Mouse (Mus musculus) fibroblast of lung, adult 2 months (primary cell): ENCODE measurements around the gene Ccdc169.
A peak's percentile ranks its signal among the peaks of the same experiment; 100 is the strongest.

Experiments
- DNase-seq: peaks from one replicate; pipeline ENCODE4 v3.0.0-alpha.2; 2011; ENCODE audit warnings: low read depth

Gene Ccdc169

DNA sequence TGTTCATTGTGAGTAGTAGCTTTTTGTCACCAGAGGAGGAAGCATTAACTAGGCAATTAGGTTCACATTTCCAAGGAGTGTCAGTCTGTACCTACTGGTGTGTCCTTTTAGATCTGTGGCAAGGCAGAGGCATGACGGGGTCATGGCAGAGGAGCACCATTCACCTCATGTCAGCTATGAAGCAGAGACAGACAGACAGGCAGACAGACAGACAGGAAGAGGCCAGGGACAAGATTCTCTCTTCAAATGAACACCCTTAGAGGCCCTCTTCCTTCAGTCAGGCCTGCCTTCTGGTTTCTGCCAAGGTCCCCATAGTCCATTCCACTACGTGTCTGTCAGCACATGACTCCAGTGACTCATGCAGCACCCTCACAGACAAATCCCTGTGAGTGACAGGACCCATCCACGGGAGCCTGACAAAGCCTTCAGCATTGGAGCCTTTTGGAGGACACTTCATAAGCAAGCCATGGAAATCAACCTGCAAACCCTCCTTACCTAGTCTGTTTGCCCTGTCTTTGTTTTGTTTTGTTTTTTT is 14.7 kb upstream of the Ccdc169 start:
- no peak for DNase-seq

DNA sequence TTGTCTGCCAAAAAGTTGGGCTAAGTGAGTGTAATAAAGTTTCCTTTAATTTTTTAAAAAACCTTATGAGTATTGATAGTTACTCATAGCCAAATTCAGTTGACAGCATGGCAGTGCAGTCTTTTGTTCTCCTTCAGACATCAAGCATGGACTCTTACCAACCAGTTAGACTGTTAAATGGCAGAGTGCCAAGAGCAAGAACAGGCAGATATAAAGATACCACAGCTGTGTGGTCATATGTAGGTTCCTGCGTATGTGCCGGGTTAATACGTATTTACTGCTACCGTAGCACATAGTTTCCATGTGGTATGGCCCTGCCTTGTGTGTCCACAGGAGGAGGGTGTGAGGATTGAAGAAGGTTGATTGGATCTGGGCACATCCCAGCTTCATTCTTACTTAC is 14.1 kb upstream of the Ccdc169 start:
- no peak for DNase-seq

DNA sequence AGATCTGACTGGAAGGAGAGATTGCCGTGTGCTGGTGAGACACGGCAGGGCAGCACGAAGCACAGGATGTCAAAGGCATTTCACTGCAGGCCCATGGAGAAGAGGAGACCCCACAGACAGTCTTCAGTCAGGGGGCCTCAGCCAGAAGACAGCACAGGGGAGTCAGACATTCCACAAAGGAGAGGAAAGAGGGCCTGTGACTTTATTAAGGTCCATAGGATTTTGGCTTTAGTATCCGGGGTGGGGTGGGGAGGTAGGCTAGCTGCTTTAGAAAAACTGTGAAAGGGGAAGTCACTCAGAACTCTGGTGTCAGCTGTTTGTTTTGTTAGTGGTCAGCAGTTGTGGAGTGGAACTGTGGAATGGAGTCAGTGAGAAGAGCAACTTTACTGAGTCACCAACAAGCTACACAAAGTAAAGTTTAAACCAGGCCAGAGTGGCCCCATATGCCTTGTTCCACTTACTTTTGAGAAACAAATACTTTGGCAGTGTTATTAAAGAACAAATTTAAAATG is 7.9 kb upstream of the Ccdc169 start:
- DNase-seq, result no peak

DNA sequence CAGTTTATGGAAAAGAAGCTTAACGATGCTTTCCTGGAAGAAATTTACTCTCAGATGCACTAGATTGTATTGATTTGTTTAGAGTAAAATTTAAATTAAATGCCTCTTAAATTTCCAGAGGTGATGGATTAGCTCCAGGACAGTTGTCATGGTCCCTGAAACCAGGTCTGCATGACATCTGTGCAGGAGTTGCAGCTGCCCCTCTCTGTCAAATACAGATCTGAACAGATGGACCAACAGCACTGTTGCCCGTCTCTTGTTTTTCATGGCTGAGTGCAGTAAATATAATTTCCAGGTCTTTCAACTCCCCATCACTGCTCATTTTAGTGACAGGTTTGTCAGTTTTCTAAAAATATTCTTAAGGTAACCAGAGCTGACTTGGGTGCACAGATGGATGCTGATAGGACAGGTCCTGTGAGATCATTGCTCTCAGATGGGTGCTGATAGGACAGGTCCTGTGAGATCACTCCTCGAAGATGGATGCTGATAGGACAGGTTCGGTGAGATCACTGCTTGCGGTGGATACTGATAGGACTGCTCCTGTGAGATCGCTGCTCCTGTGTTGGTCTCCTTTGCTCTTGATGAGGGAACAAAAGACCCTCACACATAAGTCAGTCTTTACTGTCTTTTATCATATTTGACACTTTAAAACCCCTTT is 5.4 kb upstream of the Ccdc169 start:
- no peak for DNase-seq

DNA sequence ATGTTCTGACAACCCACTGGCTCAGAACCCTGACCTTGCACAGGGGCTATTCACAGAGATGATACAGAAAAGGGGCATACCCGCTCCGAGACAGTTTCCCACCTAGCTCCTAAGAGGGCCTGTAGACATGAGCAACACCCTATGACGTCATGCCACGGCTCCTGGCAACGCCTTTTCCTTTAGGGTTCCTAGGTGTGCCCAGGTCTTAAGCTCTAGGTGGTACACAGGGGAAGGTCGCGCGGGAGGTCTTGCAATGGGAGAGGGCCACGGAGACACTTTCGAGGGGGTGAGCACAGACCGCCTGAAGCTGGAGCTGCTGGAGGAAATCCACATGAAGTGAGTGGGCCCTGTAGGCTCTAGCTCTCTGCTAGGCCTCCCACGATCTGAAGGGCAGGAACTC is 2.7 kb downstream of the Ccdc169 start:
- DNase-seq, result no peak

DNA sequence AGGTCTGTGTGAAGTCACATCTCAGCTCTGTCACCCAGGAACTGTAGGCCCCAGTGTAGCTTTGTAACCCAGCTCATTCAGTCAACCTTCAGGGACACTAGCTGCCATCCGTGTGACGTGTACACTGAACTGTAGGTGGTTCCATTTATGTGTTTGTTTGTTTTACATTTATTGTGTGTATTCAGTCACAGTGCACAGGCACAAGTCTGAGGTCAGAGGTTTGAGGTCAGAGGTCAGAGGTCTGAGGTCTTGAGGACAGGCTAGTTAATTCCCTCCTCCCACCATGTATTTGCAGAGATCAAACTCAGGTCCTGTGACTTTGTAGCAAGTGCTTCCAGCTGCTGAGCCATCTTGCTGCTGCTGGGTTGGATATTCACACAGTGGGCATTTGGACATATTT is 4.3 kb downstream of the Ccdc169 start:
- no peak for DNase-seq

DNA sequence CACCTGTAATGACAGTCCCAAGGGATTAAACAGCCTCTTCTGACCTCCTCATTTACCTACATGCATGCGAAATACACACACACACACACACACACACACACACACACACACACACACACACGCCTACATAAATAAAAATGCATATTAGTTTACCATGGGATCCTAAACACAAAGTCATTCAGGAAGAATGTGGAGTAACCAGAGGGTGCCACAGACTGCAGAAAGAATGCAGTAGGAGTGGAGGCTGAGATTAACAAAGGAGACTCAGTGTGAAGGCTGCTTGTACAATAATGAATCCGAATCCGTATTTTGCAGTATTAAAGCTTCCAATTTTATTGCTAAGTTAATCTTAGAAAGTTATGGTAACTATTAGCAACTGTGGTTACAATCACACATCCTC is 7.8 kb downstream of the Ccdc169 start:
- DNase-seq, result no peak

DNA sequence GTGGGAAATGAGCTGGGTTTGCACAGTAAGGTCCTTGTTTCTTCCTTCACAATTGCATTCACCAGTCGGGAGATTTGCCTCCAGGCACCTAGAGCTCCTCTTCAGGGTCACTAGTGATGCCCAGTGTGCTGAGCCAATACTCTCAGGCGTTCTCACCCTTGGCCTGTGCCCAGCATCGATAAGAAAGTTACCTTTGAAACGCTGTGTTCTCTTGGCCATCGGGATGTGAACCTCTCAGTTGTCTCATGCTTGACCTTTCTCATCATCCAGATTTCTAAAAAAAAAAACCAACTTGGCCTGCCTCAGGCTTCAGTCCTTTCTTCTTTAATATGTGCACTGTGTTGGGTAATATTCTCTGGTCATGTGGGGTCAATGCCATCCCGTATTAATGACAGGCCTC is 9.3 kb downstream of the Ccdc169 start:
- DNase-seq, result no peak

DNA sequence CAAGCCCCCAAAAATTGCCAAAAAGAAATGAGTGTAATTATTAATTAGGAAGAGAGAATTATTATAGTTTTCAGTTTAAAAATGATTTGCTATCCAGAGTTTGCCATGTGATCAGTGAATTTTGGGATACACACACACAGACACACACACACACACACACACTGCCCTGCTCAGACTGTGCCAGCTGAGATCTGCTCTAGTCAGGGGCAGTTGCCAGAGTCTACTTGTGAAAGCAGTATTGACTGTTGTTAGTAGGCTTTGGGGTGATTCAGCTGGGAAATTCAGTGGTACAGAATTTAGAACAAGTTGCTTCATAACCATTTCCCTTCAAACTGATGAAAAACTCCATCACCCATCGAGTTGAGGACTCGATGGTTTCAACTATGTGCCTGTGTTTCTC is 10.0 kb downstream of the Ccdc169 start:
- peak; percentile 63 for DNase-seq

DNA sequence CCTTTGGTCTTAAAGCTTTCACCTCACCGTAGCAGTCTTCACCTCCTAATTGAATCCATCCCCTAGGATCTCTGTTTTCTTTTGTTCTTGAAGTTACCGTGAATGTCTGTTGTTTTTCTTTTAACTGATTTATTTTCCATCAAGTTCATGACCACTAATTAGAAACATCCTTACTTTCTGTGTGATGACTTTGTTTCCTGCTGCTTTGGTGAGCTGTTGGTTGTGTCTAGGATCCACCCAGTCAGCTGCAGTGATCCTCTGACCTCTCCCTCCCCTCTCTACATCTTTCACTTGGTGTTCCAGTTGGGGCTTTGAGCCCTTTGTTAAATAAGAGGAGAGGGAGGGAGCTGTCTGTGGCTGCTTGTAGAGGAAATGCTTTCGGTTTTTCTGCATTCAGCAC is 11.0 kb downstream of the Ccdc169 start:
- DNase-seq, result no peak

DNA sequence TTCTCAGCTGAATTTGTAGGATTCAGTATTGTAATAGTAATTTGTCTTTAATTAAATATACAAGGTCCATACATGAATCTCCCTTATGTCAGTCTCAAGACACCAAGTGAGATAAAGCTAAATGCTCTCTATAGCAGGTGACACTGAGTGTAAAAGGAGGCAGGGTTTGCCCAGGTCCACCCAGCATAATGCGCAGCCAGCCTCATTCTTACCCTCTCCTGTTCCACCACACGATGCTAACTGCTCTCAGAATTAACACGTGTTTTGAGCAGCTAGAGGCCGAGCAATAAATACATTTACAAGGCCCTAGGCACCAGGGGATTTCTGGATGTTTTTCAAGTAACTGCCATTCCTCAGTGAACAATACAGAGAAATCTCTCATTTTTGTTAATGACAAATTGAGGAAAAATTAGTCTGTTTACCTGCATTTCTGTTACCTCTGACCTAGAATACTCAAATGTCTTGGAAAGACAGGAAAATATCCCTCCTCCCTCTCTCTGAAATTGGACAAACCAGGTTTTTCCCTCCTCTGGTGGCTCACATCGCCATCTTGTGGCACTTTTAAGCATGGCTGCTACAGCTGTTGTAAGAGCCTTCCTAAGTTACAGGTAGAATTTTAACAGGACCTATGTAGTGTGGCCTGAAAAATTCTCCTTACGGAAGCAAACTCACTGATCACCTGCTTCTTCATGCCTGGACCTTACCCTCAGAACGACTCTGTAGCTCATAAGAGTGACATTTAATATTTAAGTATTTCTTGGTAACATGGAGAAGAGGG is 14.7 kb downstream of the Ccdc169 start:
- DNase-seq, result no peak

DNA sequence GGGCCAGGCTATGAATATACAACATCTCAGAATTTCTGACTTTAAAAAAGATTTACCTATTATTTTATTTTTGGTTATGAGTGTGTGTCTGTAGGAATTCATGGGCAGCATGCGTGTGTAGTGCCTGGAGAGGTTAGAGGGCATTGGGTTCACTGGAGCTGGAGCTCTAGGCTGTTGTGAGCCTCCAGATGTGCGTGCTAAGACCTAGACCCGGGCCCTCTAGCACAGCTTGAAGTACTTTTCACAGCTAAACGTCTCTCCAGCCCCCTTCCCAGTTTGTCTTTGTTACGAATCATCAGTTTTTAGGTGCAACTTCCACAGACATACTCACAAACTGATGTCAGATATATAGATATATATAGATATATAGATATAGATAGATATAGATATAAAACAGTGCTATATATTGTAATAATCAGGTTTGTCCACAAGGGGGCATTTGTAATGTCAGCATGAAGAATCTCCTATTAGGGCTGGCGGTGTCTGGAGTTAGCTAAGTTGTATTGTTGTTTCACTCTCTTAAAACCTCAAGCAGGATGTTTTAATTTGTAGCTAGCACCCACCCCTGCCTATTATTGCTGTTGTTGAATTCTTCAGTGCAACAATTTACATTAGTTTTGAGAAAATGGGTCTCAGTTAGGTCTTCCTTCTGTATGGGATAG is 15.7 kb downstream of the Ccdc169 start:
- DNase-seq, result no peak

DNA sequence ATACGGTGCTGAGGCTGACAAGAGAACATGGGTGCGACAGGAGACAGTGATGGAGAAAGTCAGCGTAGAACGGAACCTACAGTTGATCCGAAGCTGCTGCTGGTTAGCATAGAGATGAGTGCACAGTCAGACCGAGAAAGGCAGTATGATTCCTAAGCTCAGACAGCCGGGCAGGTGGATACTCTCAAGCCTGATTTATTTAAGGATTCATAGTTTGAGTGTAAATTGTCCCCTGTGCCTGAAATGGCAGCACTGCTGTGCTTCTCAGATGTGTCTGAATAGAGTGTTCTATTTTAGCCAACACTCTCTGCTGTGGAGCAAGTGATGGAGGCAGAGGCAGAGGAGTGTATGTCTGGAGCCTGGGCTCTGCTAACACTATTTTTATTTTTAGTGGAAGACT is 17.0 kb downstream of the Ccdc169 start:
- no peak for DNase-seq

DNA sequence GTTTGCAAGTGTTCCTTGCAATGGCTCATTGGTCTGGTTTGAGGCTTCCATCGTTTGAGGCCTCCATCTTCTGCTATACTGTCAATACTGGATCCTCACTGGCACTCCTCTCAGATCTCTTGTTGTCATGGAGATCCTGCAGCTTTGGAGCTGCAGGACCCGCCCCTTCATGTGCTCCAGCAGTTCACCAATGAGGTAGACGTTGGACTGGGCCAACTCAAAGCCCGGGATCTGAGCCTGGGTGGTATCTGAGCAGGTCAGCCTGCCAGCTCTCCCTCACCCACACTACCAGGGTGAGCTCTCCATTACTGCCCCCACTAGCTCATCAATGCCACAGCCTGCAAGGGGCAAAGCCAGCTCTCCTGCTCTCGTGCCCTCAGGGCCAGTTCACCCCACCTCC is 20.3 kb downstream of the Ccdc169 start:
- no peak for DNase-seq

DNA sequence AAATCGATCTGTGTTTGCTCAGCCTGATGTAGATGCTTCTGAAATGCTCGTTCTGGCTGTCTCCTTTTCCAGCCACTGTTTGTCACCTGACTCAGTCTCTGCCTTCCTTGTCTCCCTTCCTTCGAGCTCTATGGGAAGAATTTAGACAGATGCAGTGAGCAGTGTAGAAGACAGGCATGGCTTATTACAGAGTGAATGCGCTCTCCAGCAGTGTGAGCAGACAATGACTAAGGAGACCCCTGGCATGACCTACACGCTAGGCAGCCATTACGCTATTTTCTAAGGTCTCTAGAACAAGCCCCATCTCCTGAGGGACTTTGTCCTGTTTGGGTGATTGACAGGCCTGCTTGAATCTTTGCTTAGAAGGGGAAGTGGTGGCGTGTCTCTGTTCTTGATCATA is 24.0 kb downstream of the Ccdc169 start:
- no peak for DNase-seq

DNA sequence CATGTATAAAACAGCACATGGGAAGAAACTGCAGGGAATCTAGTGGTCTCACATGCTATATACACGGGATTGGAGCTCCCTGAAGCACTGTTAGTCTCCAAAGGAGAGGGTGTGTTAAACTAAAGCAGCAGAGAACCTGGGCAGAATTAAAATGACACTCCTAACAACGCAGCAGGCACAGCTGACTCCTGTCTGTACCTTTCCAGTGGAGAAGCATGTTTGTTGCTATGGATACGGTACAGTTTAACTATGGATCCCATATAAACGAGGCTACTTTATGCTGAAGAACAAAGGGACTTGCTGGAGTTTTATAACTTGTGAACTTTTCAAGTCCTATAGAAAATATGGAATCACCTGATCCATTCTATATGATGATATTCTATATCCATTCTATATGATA is 26.4 kb downstream of the Ccdc169 start:
- no peak for DNase-seq

DNA sequence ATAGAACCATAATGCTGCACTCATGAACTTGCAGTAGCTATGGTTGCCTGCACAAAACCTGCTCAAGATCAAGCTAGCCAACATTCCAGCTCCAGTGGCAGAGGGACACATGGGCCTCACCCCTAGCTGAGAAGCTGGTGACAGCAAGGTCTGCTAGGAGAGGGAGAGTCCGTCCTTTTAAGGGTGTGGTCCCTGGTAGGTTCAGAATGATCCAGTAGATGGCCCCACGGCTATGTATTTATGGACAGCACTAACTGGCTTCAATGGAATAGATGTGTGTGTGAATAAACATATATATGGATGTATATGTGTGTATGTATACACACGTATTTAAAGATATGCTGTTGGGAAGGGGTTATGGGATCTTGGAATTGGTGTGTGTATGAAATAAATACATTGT is 35.3 kb downstream of the Ccdc169 start:
- no peak for DNase-seq

DNA sequence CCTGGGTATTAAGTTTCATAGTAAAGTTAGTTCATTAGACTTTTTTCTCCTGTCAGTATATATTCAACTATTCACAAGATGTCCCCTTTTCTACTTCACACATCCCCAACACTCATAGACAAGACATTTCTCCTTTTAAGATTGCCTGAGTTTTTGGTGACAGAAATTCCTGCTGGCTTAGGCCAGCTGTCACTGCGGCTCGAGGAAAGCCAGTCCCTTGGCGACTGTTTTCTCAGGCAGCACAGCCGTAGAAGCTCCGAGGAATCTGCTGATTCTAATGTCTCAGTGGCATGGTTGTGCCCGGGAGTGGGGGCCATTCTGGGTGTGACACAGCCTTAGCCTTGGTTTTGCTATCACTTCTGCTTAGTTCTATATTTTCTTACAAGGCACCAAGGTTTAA is 40.1 kb downstream of the Ccdc169 start:
- DNase-seq, result no peak

DNA sequence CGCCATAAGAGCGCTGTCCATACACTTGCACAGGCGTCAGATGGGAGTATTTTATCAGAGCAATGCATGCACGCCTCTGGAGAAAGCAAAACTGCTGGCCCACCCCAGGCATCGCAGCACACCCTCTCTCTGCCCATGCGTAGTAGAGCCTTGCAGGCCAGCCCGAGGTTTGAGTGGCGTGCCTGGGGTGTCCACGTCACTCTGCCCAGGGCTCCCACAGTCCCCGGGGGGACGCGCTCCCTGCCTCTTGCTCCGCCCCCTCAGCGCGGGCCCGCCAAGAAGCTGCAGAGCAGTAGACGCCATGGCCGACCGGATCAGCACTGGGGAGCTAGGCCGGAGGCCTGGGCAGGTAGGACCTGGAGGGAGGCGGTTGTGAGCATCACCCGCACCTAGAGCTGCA is 44.6 kb downstream of the Ccdc169 start, which contains the start of gene Sohlh2:
Gene Sohlh2 (plus strand): TSS at position 263 of the 400 bp plus-strand sequence.
- no peak for DNase-seq

DNA sequence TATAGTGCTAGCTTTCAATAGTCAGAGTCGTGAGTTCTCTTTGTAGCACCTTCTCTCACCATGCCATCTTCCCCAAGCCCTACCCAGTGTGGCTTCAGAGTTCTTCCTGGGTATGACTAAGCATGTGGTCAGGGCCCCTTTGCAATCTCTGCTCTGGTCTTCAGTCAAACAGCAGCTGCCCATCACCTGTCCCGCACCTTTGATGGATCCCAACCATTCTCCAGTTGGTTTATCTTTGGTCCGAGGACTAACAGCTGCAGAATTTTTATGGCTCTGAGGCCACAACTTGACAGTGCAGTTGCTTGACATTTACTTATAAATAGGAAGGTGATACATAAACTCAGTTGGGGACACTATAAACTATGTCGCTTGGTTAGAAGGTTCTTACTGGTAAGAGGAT is 54.5 kb downstream of the Ccdc169 start:
- no peak for DNase-seq

DNA sequence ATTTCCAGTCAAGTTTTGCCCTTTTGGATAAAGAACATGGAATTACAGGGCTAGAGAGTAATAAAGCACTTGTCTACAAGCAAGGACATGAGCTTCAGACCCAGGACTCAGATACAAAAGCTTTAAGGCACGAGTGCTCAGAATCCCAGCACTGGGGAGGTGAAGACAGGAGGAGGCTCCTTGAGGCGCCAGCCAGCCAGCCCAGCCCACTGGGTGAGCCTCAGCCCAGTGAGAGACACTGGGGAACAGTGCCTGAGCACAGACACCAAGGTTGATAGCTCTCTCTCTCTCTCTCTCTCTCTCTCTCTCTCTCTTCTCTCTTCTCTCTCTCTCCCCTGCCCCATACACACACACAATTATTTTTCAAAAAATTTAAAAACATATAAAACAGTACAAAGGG is 56.2 kb downstream of the Ccdc169 start:
- no peak for DNase-seq

DNA sequence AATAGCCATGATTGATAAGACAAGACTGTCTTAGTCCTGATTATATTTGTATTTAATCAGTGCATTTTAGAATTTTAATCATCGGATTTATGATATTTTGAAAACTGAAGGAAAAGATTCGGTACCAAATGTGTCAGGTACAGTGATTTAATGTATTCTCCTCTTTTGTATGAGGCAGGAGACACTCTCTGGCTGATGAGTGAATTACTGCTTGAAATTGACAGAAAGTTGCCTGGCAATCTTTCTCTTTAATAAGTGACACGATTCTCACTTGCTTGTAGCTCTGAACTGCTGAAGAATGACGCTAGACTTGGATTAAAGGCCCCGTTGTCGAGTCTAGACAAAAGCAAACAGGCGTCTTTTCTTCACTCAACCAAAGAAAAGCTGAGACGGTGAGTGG is 57.7 kb downstream of the Ccdc169 start:
- no peak for DNase-seq
